Mouse (Mus musculus): ENCODE data around the gene Gm49661. TPM values are rescaled to one million over a fixed set of nuclear protein-coding genes. Genes with fewer than 3 reads are reported as not detected.

Gene Gm49661
- total and polyA plus RNA-seq, 3 experiments = 3.1 TPM; not detected in 2

- H3K4me2 ChIP-seq (ENCODE audit: insufficient read depth, low read depth, poor library complexity, severe bottlenecking) = 0 out of 2 replicates have a peak overlapping the region, but pooled peaks have one; percentile 54
- no peaks in the 10 kb centered on the region for H3K36me3 ChIP-seq (replicated peaks in 1 of 2; ENCODE audit: control insufficient read depth in 1 of 2, insufficient read depth in 1 of 2, low read length in 1 of 2)
- no peak for DNase-seq (ENCODE audit: extremely low read depth)
- H3K79me2 ChIP-seq (replicated peaks; ENCODE audit: control insufficient read depth, extremely low read depth, insufficient read depth, poor library complexity, severe bottlenecking) = no peaks in the 10 kb centered on the region
- H3K9me3 ChIP-seq (replicated peaks; ENCODE audit: low read length) = no peaks in the 10 kb centered on the region
- TF ChIP-seq TBP (conservative IDR thresholded peaks at IDR 0.05; ENCODE audit: low read depth, low read length) (no peak), MAFK (IDR thresholded peaks at IDR 0.05; ENCODE audit: insufficient replicate concordance, low read length) (no peak), ZNF384 (IDR thresholded peaks at IDR 0.05; ENCODE audit: low read depth, low read length) (no peak), TCF12 (IDR thresholded peaks at IDR 0.05; ENCODE audit: low read depth, low read length) (no peak), CHD2 (IDR thresholded peaks at IDR 0.05; ENCODE audit: low read length) (no peak), CHD1 (IDR thresholded peaks at IDR 0.05; ENCODE audit: low read depth, low read length) (no peak), MAZ (IDR thresholded peaks at IDR 0.05; ENCODE audit: low read depth, low read length) (no peak), GABPA (IDR thresholded peaks at IDR 0.05; ENCODE audit: insufficient replicate concordance, low read depth, low read length) (no peak), IRF4 (IDR thresholded peaks at IDR 0.05; ENCODE audit: low read depth, low read length) (no peak), MXI1 (IDR thresholded peaks at IDR 0.05; ENCODE audit: low read depth, low read length) (no peak), E2F4 (IDR thresholded peaks at IDR 0.05; ENCODE audit: insufficient replicate concordance, low read depth, low read length) (no peak), HCFC1 (IDR thresholded peaks at IDR 0.05; ENCODE audit: low read depth, low read length) (no peak), ELF1 (IDR thresholded peaks at IDR 0.05; ENCODE audit: low read depth, low read length) (no peak)
- no peak overlapping the region for H3K4me3 ChIP-seq (replicated peaks in 1 of 3; ENCODE audit: low read depth in 2 of 3, low read length in 2 of 3, poor library complexity in 1 of 3)
- H3K27ac ChIP-seq (ENCODE audit: insufficient read depth, low read depth) = no peak overlapping the region
- in situ Hi-C loops (cut with MboI; ENCODE audit: low pct_ligation_motif_present, low pct_unique_long_range_greater_than_20kb, low sequenced_read_pairs) = no loop called here
- peaks cover 21 to 22% of the 10 kb centered on the region in 2 experiments for H3K4me1 ChIP-seq (ENCODE audit: control insufficient read depth in 1 of 2, insufficient read depth in 2 of 2)
- peaks cover 77% of the 10 kb centered on the region for H3K27me3 ChIP-seq (replicated peaks)
- dilution Hi-C loops (cut with MboI; ENCODE audit: extremely low pct_ligation_motif_present, extremely low pct_unique_long_range_greater_than_20kb, low sequenced_read_pairs) = no loop called here
- H3K9ac ChIP-seq (ENCODE audit: insufficient read depth, low read depth) = no peak overlapping the region
Observed at GRCm38 (mm10) chr8:84935489-84935888, 33.7 kb downstream of the Gm49661 start.

GRCm38 (mm10) chr8:84934860-84935259 is 34.4 kb downstream of the Gm49661 start:
- H3K4me2 ChIP-seq (ENCODE audit: insufficient read depth, low read depth, poor library complexity, severe bottlenecking) = peak overlapping the region; percentile 54; the same call in 1 of the 2 replicates
- H3K27me3 ChIP-seq (replicated peaks) = peaks cover 75% of the 10 kb centered on the region
- peak; percentile 67 for DNase-seq (ENCODE audit: extremely low read depth)
- H3K27ac ChIP-seq (ENCODE audit: insufficient read depth, low read depth) = no peak overlapping the region
- in situ Hi-C loops (cut with MboI; ENCODE audit: low pct_ligation_motif_present, low pct_unique_long_range_greater_than_20kb, low sequenced_read_pairs) (no loop called here), dilution Hi-C loops (cut with MboI; ENCODE audit: extremely low pct_ligation_motif_present, extremely low pct_unique_long_range_greater_than_20kb, low sequenced_read_pairs) (no loop called here)
- no peak overlapping the region for H3K4me3 ChIP-seq (replicated peaks in 1 of 3; ENCODE audit: low read depth in 2 of 3, low read length in 2 of 3, poor library complexity in 1 of 3)
- H3K36me3 ChIP-seq (replicated peaks in 1 of 2; ENCODE audit: control insufficient read depth in 1 of 2, insufficient read depth in 1 of 2, low read length in 1 of 2) = no peaks in the 10 kb centered on the region
- no peak overlapping the region for H3K9ac ChIP-seq (ENCODE audit: insufficient read depth, low read depth)
- peaks cover 21 to 22% of the 10 kb centered on the region in 2 experiments for H3K4me1 ChIP-seq (ENCODE audit: control insufficient read depth in 1 of 2, insufficient read depth in 2 of 2)
- TF ChIP-seq BHLHE40 (IDR thresholded peaks at IDR 0.05; ENCODE audit: low read depth, low read length) (0 out of 2 replicates have a peak, but pooled peaks have one; percentile 12), NRF1 (IDR thresholded peaks at IDR 0.05; ENCODE audit: low read depth, low read length) (peak; percentile 78), NELFE (IDR thresholded peaks at IDR 0.05; ENCODE audit: low read depth, low read length) (no peak), MXI1 (IDR thresholded peaks at IDR 0.05; ENCODE audit: low read depth, low read length) (peak; percentile 56; the same call in 1 of the 2 replicates), HCFC1 (IDR thresholded peaks at IDR 0.05; ENCODE audit: low read depth, low read length) (no peak), E2F4 (IDR thresholded peaks at IDR 0.05; ENCODE audit: insufficient replicate concordance, low read depth, low read length) (no peak)
- H3K79me2 ChIP-seq (replicated peaks; ENCODE audit: control insufficient read depth, extremely low read depth, insufficient read depth, poor library complexity, severe bottlenecking) = no peaks in the 10 kb centered on the region
- H3K9me3 ChIP-seq (replicated peaks; ENCODE audit: low read length) = no peaks in the 10 kb centered on the region
